Comparison of ENCODE assay signal across 9 mouse cellular contexts in the genomic region with DNA sequence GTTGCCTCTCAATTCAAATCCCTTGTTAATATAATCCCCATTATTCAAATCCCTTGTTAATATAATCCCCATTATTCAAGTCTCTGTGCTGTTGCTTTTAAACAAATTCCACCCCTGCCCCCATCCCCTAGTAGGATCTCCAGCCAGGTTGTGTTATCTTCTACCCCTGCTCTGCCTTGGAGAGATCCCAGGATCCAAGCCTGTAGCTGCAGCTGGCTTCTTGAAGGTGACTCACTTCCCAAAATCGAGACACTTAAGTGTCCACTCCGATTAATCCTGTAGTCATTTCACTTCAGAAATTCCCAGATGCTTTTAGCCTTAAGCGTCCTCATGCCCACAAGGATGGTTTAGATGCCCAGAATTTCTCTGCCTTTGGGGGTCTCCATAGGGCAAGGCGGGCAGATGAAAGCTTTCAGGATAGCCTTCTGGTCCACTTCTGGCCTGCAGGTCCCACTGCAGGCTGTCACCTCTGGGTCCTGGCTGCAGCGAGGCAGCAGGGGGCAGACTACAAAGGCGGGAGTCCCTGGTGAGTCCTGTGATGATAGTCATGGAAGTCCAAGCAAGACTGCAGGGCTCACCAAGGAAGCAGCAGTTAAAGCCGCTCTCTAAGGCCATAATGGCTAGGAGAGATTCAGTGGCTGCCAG. TPM values are rescaled to one million over a fixed set of nuclear protein-coding genes. Genes with fewer than 3 reads are reported as not detected.
DNase-seq lines count a peak whose midpoint lies in the region; ATAC-seq and TF ChIP-seq lines count a peak whose summit lies in the region.
"Had no signal": no experiment of that assay in that cellular context is flagged by ENCODE, and none has a peak within 500 bp of the region (broad histone marks: within the 10 kb centered on the region; RNA-seq: fewer than 3 reads in every experiment).

No protein-coding gene starts in this region.

- peaks cover 20% of the 10 kb centered on the region for H3K79me3 ChIP-seq in C2C12 (ENCODE audit: low read depth)

- H3K36me3 ChIP-seq in kidney, adult 2 months (ENCODE audit: control insufficient read depth, insufficient read depth, low read length): no peaks in the 10 kb centered on the region
- no peaks in the 10 kb centered on the region for H3K36me3 ChIP-seq in kidney, embryonic 14.5 days (ENCODE audit: control insufficient read depth, insufficient read depth, low read length)
- H3K36me3 ChIP-seq in C2C12 (ENCODE audit: control insufficient read depth, insufficient read depth): peaks cover under 1% of the 10 kb centered on the region
- H3K36me3 ChIP-seq: heart, embryonic 13.5 days had no signal

- no peaks in the 10 kb centered on the region for H3K4me1 ChIP-seq in kidney, adult 2 months (ENCODE audit: control insufficient read depth, insufficient read depth, low read length)
- H3K4me1 ChIP-seq in kidney, embryonic 14.5 days (ENCODE audit: control insufficient read depth, insufficient read depth, low read length): 0 out of 2 replicates have a peak, but pooled peaks cover 4% of the 10 kb centered on the region

- peak; percentile 31; the same call in 1 of the 2 replicates for TF ChIP-seq CTCF in kidney, adult 2 months (conservative IDR thresholded peaks at IDR 0.05; ENCODE audit: insufficient read depth, insufficient read length, low read depth, low read length)
- peak; percentile 57 for TF ChIP-seq CTCF in C2C12 (IDR thresholded peaks at IDR 0.05; ENCODE audit: control insufficient read depth, insufficient read depth, insufficient read length)

- DNase-seq in kidney, adult 2 months: no peak
- peak; percentile 50 for DNase-seq in adrenal gland, adult 2 months
- DNase-seq in lung, postnatal 14 days: peak; percentile 43
- no peak for DNase-seq in urinary bladder, adult 18-20 months (ENCODE audit: low spot score in 2 of 2)

- no peak overlapping the region for H3K4me3 ChIP-seq in kidney, adult 2 months (ENCODE audit: insufficient read depth, low read depth, low read length)
- H3K4me3 ChIP-seq in kidney, embryonic 14.5 days (ENCODE audit: low read length): no peak overlapping the region
- H3K4me3 ChIP-seq in C2C12 (ENCODE audit: insufficient read depth, poor library complexity, severe bottlenecking): no peak overlapping the region
- H3K4me3 ChIP-seq: heart, embryonic 13.5 days had no signal

- H3K27me3 ChIP-seq in kidney, adult 2 months (replicated peaks; ENCODE audit: control insufficient read depth, insufficient read depth, low read length): no peaks in the 10 kb centered on the region
- H3K27me3 ChIP-seq in kidney, embryonic 14.5 days (ENCODE audit: control insufficient read depth, insufficient read depth, low read length): no peaks in the 10 kb centered on the region; the same call in 1 of the 2 replicates
- H3K27me3 ChIP-seq in C2C12 (ENCODE audit: control insufficient read depth, insufficient read depth, insufficient read length): no peaks in the 10 kb centered on the region

- 74% methylated on average over 7 of the region's 7 CpGs for WGBS in kidney, adult 2 months
- 64% methylated on average over 7 of the region's 7 CpGs for WGBS in kidney, embryonic 14.5 days

- no peak overlapping the region for H3K27ac ChIP-seq in kidney, adult 2 months (ENCODE audit: insufficient read depth, low read depth, low read length)
- no peak overlapping the region for H3K27ac ChIP-seq in kidney, embryonic 14.5 days (ENCODE audit: low read depth, low read length)
- H3K27ac ChIP-seq: heart, embryonic 13.5 days had no signal

- H3K79me2 ChIP-seq in C2C12 (ENCODE audit: control insufficient read depth, insufficient read depth): peaks cover 29% of the 10 kb centered on the region

- H3K4me2 ChIP-seq in kidney, embryonic 14.5 days (replicated peaks; ENCODE audit: low read depth, low read length): no peak overlapping the region
- H3K4me2 ChIP-seq: heart, embryonic 13.5 days had no signal

- H3ac ChIP-seq in C2C12 (ENCODE audit: control insufficient read depth, insufficient read length, low read depth): peak overlapping the region; percentile 2

- H3K9ac ChIP-seq in kidney, embryonic 14.5 days (ENCODE audit: low read depth, low read length): no peak overlapping the region
- H3K9ac ChIP-seq: heart, embryonic 13.5 days had no signal

- no peak for ATAC-seq in kidney, embryonic 14.5 days (ENCODE audit: low FRiP score, low TSS enrichment)
- ATAC-seq in monocyte, adult 5-6 weeks (replicated peaks; ENCODE audit: insufficient number of reproducible peaks, low FRiP score, low TSS enrichment, poor library complexity, severe bottlenecking): no peak
- ATAC-seq in activated CD4-positive, CD25-positive, alpha-beta regulatory T cell, adult 4 months: no peak

- TF ChIP-seq POLR2A in kidney, adult 2 months (IDR thresholded peaks at IDR 0.05; ENCODE audit: low read depth, low read length): no peak

- H3K9me3 ChIP-seq in kidney, embryonic 14.5 days (ENCODE audit: control insufficient read depth, low read length): no peaks in the 10 kb centered on the region
- H3K9me3 ChIP-seq: heart, embryonic 13.5 days had no signal

TF ChIP-seq in C2C12, 6 proteins besides CTCF, POLR2A, EP300 and RAD21:
- TF ChIP-seq CEBPB (IDR thresholded peaks at IDR 0.05; ENCODE audit: low read depth) (no peak), USF1 (IDR thresholded peaks at IDR 0.05; ENCODE audit: low read depth) (no peak), FOSL1 (IDR thresholded peaks at IDR 0.05; ENCODE audit: insufficient read depth, low read length, poor library complexity, severe bottlenecking) (peak; percentile 80), MAX (IDR thresholded peaks at IDR 0.05) (no peak), MYOG (IDR thresholded peaks at IDR 0.05; ENCODE audit: control insufficient read depth, extremely low read depth, insufficient read length) (no peak), MYOD1 (IDR thresholded peaks at IDR 0.05; ENCODE audit: control insufficient read depth, insufficient read length, low read depth) (peak; percentile 90)

RNA-seq across cellular contexts. Expression of a gene that starts 1.8 kb away (rescaled TPM):
- polyA plus RNA-seq in kidney, adult 2 months (2012; rRNA removed): 1.5 and 2.2 TPM in 2 replicates
- polyA plus RNA-seq in kidney, embryonic 14.5 days (2014; fragmentation: Nextera tagmentation; extraction: Ambion mirVana): 0.90 and 1.3 TPM in 2 replicates
- 28.8 TPM for polyA plus RNA-seq in C2C12 (2012; fragmentation: generic; extraction: Trizol)
- total RNA-seq in adrenal gland, adult 2 months (2021): 1 to 10 TPM; 3.6 to 4.9 TPM
- 4.2 and 6.2 TPM in 2 replicates for polyA plus RNA-seq in adrenal gland, adult 2 months (2012; rRNA removed)
- total RNA-seq in monocyte, adult 5-6 weeks (2017): 48.6 to 147 TPM (median 77.3 TPM) in 3 replicates
- 10 to 100 TPM; 30.7 to 37.2 TPM for polyA plus RNA-seq in activated CD4-positive, CD25-positive, alpha-beta regulatory T cell, adult 4 months (2017; shearing (Covaris generic))

Comparison
In these comparisons a context has a peak if more than half of its experiments do, and no peak if none do; other contexts are left out.
1. DNase-seq: peak in adrenal gland, adult 2 months (single experiment) and lung, postnatal 14 days (single experiment); none in kidney, adult 2 months (single experiment) and urinary bladder, adult 18-20 months (0 of 2).